Mouse (Mus musculus): Measurements from ENCODE around the gene Srebf1. TPM values are rescaled to one million over a fixed set of nuclear protein-coding genes. Genes with fewer than 3 reads are reported as not detected.

Gene Srebf1
- polyA plus RNA-seq, 1 experiment from 2014 or later, result 44.2 TPM

DNA sequence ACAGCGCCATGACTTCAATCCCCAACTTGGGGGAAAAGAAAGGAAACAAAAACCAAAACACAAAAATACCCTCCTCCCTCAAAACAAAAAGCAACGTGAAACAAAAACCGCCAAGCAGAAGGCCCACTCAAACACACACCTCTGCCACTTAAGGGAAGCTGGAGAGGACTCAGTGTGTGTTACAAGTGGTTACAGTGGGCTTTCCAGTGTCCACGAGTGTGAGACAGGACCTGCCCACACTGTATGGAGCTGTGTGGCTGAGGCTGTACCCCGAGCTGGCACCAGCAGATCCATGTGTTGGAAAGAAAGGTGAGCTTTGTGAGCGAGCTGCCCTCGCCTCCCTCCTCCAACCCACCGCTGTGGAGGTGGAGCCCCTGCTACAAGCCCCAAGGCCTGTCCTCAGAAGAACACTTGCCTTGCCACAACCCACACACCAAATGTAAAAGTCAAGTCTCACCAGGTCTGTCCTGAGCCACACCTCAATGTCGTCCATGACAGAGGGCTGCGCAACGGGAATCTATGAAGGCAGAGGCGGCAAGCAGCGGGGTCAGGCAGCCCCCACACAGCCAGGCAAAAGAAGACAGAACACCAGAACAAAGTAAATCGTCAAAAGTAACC lies 10.2 kb upstream of the Srebf1 start:
- Histone ChIP-seq H3K9me3 (replicated peaks) (no peaks in the 10 kb centered on the region), H3K27ac (replicated peaks) (0 out of 2 replicates have a peak overlapping the region, but pooled peaks have one; percentile 28), H3K36me3 (peaks cover 32% of the 10 kb centered on the region), H3K27me3 (replicated peaks) (no peaks in the 10 kb centered on the region), H3K4me2 (no peak overlapping the region), H3K4me3 (replicated peaks) (no peak overlapping the region), H3K9ac (replicated peaks) (no peak overlapping the region), H3K4me1 (peaks cover 6% of the 10 kb centered on the region; the same call in 1 of the 2 replicates)
- no peak for ATAC-seq (ENCODE audit: low FRiP score)
- WGBS, result 80% methylated on average over 14 of the region's 14 CpGs

DNA sequence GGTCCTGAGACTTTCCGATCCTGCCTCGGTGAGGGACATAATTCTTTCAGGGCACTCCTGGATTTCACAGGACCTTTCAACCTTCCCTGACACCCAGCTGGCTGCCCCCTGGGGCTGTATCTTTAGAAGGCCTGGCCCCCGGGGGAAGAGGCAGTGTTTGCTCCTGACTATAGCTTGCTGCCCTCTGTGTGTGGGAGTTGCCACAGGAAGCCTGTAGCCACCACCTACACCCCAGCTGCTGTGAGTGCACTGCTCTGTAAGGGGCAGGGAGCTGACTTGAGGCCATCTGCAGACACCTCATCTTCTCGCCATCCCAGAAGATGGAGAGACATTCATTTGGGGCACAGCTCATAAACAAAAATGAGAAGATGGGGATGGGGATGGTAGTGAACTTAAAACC lies 9.6 kb upstream of the Srebf1 start:
- Histone ChIP-seq H3K9ac (replicated peaks) (no peak overlapping the region), H3K4me3 (replicated peaks) (no peak overlapping the region), H3K27ac (replicated peaks) (no peak overlapping the region), H3K9me3 (replicated peaks) (no peaks in the 10 kb centered on the region), H3K27me3 (replicated peaks) (no peaks in the 10 kb centered on the region), H3K36me3 (peaks cover 26% of the 10 kb centered on the region), H3K4me2 (no peak overlapping the region), H3K4me1 (peaks cover 6% of the 10 kb centered on the region; the same call in 1 of the 2 replicates)
- no peak for ATAC-seq (ENCODE audit: low FRiP score)
- WGBS, result 41% methylated on average over 4 of the region's 4 CpGs

DNA sequence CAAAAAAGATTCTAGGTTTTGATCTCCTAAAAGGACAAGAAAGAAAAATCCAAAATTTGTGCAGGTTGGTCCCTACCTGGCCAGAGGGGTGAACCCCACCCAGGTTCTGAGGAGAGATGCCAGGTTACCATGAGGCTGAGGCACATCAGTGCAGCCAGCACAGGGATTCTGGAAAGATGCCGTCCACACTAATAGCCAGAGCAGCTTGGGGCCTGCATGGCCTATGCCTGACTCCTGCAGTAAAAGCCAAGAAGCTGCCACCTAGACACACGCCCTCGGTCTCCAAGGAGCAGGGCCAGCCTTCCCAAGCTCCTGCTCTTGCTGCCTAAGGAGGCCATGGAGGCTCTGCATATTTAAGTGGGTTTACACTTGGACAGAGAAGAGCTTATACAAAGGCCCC lies 8.9 kb upstream of the Srebf1 start:
- peaks cover 6% of the 10 kb centered on the region; the same call in 1 of the 2 replicates for H3K4me1 ChIP-seq
- no peak overlapping the region for H3K27ac ChIP-seq (replicated peaks)
- H3K9ac ChIP-seq (replicated peaks), result no peak overlapping the region
- H3K9me3 ChIP-seq (replicated peaks), result no peaks in the 10 kb centered on the region
- peaks cover 21% of the 10 kb centered on the region; the same call in 1 of the 2 replicates for H3K36me3 ChIP-seq
- ATAC-seq (ENCODE audit: low FRiP score), result no peak
- no peak overlapping the region for H3K4me2 ChIP-seq
- H3K4me3 ChIP-seq (replicated peaks), result no peak overlapping the region
- 59% methylated on average over 3 of the region's 3 CpGs for WGBS
- no peaks in the 10 kb centered on the region for H3K27me3 ChIP-seq (replicated peaks)

DNA sequence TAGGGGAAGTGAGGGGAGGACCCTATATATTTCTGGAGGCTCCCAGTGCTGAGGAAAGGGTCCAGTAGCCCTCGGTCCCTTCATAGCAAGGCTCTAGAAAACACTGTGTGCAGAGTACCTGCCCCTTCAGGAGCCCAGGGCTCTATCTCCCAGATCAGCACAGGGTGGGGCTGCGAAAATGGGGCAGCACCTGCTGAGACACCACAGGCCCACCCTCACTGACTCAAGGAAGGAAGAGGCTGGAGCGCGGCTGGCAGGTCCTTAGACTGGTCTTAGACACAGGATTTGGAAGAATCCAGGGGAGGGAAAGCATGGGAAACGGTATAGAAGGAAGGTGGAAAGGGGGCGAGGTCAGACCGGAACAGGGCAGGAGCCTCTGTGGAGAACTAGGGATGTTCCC lies 8.1 kb upstream of the Srebf1 start:
- Histone ChIP-seq H3K4me2 (no peak overlapping the region), H3K9me3 (replicated peaks) (no peaks in the 10 kb centered on the region), H3K4me3 (replicated peaks) (no peak overlapping the region), H3K4me1 (peaks cover 6% of the 10 kb centered on the region; the same call in 1 of the 2 replicates), H3K27ac (replicated peaks) (no peak overlapping the region), H3K27me3 (replicated peaks) (no peaks in the 10 kb centered on the region), H3K9ac (replicated peaks) (no peak overlapping the region), H3K36me3 (peaks cover 19% of the 10 kb centered on the region; the same call in 1 of the 2 replicates)
- no peak for ATAC-seq (ENCODE audit: low FRiP score)
- 88% methylated on average over 7 of the region's 7 CpGs for WGBS

DNA sequence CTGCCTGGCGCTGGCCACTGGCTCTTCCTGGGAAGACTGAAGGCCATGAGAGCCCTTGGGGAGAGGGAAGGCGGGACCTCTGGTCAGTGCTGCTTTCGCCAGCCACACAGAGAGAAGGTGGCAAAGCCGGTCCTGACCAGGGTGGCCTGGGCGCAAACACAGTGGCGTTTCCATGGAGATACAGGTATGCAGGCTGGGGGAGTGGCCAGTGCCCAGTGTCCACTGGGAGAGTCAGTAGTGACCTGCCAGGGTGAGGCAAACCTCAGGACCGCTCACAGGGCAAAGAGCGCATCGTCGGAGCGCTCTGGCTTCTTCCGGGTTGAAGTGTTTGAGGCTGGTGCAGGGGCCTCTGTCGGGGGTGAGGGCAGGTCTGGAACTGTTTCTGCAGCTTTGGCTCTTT lies 7.4 kb upstream of the Srebf1 start:
- no peak overlapping the region for H3K27ac ChIP-seq (replicated peaks)
- no peak overlapping the region for H3K4me2 ChIP-seq
- H3K27me3 ChIP-seq (replicated peaks), result no peaks in the 10 kb centered on the region
- peaks cover 15% of the 10 kb centered on the region; the same call in 1 of the 2 replicates for H3K36me3 ChIP-seq
- no peak overlapping the region for H3K9ac ChIP-seq (replicated peaks)
- no peak overlapping the region for H3K4me3 ChIP-seq (replicated peaks)
- ATAC-seq (ENCODE audit: low FRiP score), result no peak
- H3K4me1 ChIP-seq, result peaks cover 6% of the 10 kb centered on the region; the same call in 1 of the 2 replicates
- no peaks in the 10 kb centered on the region for H3K9me3 ChIP-seq (replicated peaks)
- WGBS, result 78% methylated on average over 13 of the region's 13 CpGs

DNA sequence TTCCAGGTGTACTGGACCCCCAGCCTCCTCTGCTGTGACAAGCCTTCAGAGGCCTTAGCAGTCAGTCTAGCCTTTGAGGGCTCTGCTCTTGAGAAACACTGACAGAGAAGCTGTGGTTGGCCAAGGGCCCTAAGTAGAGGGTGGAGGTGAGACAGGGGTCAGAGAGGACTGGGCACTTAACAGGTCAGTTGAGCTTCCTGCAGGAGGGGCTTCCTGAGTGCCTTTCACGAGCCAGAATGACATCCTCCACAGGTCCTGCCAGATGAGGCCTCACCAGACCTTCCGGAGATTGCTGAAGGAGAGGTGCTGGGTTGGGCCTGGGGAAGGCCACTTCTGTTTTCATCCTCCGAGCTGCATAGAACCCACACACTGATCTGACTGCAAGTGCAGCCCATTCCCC lies 6.1 kb upstream of the Srebf1 start:
- 81% methylated on average over 3 of the region's 3 CpGs for WGBS
- H3K9ac ChIP-seq (replicated peaks), result no peak overlapping the region
- peaks cover 15% of the 10 kb centered on the region; the same call in 1 of the 2 replicates for H3K36me3 ChIP-seq
- H3K4me2 ChIP-seq, result no peak overlapping the region
- H3K9me3 ChIP-seq (replicated peaks), result no peaks in the 10 kb centered on the region
- peaks cover 6% of the 10 kb centered on the region; the same call in 1 of the 2 replicates for H3K4me1 ChIP-seq
- H3K27ac ChIP-seq (replicated peaks), result no peak overlapping the region
- H3K27me3 ChIP-seq (replicated peaks), result no peaks in the 10 kb centered on the region
- ATAC-seq (ENCODE audit: low FRiP score), result no peak
- H3K4me3 ChIP-seq (replicated peaks), result no peak overlapping the region

DNA sequence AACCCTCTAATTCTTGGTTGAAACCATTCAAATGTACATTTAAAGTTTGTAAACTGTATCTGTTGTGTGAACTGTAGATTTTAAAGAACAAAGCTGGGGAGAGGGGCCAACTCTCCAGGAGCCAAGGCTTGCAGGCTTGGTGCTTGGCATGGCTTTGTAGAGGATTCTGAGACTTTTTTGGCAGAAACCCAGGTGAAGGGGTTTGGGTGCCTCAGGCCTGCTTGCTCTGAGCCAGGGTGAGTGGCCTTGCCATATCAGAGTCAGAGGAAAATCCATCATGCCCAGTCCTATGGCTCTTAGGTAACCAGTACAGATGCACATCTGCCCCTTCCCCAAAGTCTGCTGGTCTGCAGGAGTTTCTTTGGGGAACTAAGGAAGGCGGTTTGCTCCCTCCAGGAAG lies 3.5 kb upstream of the Srebf1 start:
- no peaks in the 10 kb centered on the region for H3K9me3 ChIP-seq (replicated peaks)
- H3K36me3 ChIP-seq, result peaks cover 15% of the 10 kb centered on the region; the same call in 1 of the 2 replicates
- H3K27ac ChIP-seq (replicated peaks), result no peak overlapping the region
- no peak for ATAC-seq (ENCODE audit: low FRiP score)
- no peak overlapping the region for H3K4me2 ChIP-seq
- H3K4me1 ChIP-seq, result peaks cover 13% of the 10 kb centered on the region
- no peaks in the 10 kb centered on the region for H3K27me3 ChIP-seq (replicated peaks)
- no peak overlapping the region for H3K4me3 ChIP-seq (replicated peaks)
- 73% methylated on average over 1 of the region's 1 CpGs for WGBS
- H3K9ac ChIP-seq (replicated peaks), result no peak overlapping the region

DNA sequence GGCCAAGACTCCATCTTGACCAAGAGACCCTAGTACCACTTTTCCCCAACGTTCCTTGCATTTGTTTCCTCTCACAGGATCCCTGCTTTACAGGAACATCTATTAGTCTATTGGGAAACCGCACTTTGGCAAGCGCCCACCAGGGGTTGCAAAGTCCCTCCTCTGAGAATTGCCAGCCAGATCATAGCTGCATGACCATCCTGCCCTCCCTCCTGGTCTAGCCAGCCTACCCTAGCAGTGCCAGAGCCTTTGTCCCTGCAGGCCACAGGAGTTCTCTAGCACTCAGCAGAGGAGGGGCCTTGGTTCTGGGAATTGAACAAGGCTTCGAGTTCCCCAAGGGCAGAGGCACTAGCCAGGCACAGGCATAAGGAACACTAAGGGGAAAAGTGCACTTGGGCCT lies 2.3 kb upstream of the Srebf1 start:
- H3K36me3 ChIP-seq, result peaks cover 12% of the 10 kb centered on the region; the same call in 1 of the 2 replicates
- H3K9me3 ChIP-seq (replicated peaks), result no peaks in the 10 kb centered on the region
- no peaks in the 10 kb centered on the region for H3K27me3 ChIP-seq (replicated peaks)
- no peak for ATAC-seq (ENCODE audit: low FRiP score)
- H3K27ac ChIP-seq (replicated peaks), result no peak overlapping the region
- H3K4me3 ChIP-seq (replicated peaks), result no peak overlapping the region
- H3K4me1 ChIP-seq, result peaks cover 21% of the 10 kb centered on the region
- 63% methylated on average over 4 of the region's 4 CpGs for WGBS
- H3K4me2 ChIP-seq, result no peak overlapping the region
- H3K9ac ChIP-seq (replicated peaks), result no peak overlapping the region

DNA sequence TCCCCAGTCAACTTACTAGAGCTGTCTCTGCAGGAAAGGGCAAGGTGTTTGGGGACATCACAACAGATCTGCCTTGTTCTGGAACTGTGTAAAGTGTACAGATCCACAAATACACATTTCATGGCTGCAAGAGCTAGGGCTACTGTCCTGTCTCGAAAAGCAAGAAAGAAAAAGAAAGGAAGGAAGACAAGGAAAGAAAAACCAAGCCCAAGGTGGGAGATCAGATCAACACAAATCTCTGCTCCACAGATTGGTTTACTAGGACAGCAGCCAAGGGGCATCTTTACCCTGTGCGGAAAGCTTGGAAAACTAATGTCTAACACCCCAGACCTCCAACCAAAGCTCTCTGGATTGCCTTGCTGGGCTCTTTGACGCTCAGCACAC lies 304 bp downstream of the Srebf1 start:
- peak overlapping the region; percentile 35; the same call in 1 of the 2 replicates for H3K4me3 ChIP-seq (replicated peaks)
- no peaks in the 10 kb centered on the region for H3K36me3 ChIP-seq

DNA sequence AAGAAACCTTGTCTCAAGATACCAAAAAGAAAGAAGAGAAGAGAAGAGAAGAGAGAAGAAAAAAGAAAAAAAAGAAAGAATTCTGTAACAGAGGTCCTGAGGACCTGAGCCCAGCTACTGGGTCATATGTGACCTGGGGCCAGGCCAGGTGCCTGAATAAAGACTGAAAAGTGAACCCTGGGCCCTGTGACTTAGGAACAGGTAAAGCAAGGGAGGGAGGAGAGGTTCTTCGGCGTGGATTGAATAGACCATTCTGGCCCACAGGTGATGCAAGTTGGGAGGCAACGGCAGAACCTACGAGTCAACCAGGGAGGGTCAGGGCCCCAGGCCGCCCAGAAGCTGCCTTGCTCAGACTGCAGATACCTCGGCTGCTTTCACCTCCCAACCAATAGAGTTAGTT lies 956 bp downstream of the Srebf1 start:
- Histone ChIP-seq H3K4me2 (no peak overlapping the region), H3K9ac (replicated peaks) (no peak overlapping the region)
- 89% methylated on average over 6 of the region's 6 CpGs for WGBS

More for the DNA sequence above, 304 bp downstream of the Srebf1 start:
- H3K9me3 ChIP-seq (replicated peaks), result no peaks in the 10 kb centered on the region
- peak overlapping the region; percentile 72 for H3K4me2 ChIP-seq
- H3K4me1 ChIP-seq, result peaks cover 40% of the 10 kb centered on the region
- 49% methylated on average over 3 of the region's 3 CpGs for whole genome bisulfite sequencing
- no peak for ATAC-seq (ENCODE audit: low FRiP score)
- no peaks in the 10 kb centered on the region for H3K27me3 ChIP-seq (replicated peaks)
- peak overlapping the region; percentile 81 for H3K27ac ChIP-seq (replicated peaks)
- no peak overlapping the region for H3K9ac ChIP-seq (replicated peaks)

DNA sequence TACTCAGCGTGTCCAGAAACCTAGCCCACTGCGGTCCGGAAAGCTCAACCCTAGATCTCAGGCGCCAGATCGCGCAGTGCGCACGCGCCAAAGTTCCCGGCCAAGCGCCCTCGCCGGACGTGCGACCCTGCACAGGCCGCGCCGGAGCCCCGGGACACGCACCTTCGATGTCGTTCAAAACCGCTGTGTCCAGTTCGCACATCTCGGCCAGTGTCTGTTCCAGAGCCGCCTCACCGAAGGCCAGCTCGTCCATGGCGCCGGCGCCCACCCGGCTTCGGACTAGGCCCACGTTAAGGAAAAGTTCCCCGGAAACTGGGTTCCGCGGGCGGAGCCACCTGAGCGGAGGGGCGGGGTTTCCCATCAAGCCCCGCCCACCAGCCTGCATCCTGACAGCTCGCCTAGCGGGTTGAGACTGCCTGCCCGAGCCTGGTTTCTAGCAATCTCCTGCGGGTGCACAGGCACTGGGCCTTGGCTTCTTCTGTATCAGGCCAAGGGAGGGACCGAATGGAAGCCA lies 2.0 kb downstream of the Srebf1 start:
- peak; percentile 79 for ATAC-seq (ENCODE audit: low FRiP score)
- WGBS, result under 1% methylated on average over 46 of the region's 46 CpGs
- H3K9me3 ChIP-seq (replicated peaks), result no peaks in the 10 kb centered on the region
- no peaks in the 10 kb centered on the region for H3K27me3 ChIP-seq (replicated peaks)
- peak overlapping the region; percentile 52 for H3K9ac ChIP-seq (replicated peaks)
- H3K27ac ChIP-seq (replicated peaks), result peak overlapping the region; percentile 70
- H3K4me3 ChIP-seq (replicated peaks), result peak overlapping the region; percentile 57
- H3K4me2 ChIP-seq, result peak overlapping the region; percentile 68
- H3K4me1 ChIP-seq, result peaks cover 51% of the 10 kb centered on the region
- H3K36me3 ChIP-seq, result no peaks in the 10 kb centered on the region

More for the DNA sequence above, 956 bp downstream of the Srebf1 start:
- no peak overlapping the region for H3K4me3 ChIP-seq (replicated peaks)
- no peaks in the 10 kb centered on the region for H3K27me3 ChIP-seq (replicated peaks)
- no peaks in the 10 kb centered on the region for H3K36me3 ChIP-seq
- no peak overlapping the region for H3K27ac ChIP-seq (replicated peaks)
- no peaks in the 10 kb centered on the region for H3K9me3 ChIP-seq (replicated peaks)
- no peak for ATAC-seq (ENCODE audit: low FRiP score)
- peaks cover 47% of the 10 kb centered on the region for H3K4me1 ChIP-seq

DNA sequence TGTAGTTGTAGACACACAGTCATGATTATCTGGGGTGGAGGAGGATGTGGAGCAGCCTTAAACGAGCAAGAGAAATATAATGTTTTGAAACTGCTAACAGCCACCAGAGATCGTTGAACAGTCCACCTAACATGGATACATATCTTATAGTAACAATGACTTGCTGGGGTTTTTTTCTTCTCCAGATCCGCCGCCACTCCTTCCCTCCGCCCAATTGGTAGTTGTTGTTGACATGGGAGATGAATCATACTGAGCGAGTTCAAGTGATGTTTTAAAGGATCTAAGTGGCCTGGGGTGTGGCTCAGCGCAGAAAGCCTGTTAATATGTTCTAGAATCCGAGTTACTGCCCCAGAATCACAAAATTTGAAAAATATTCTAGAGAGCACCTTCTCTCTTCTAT lies 2.8 kb downstream of the Srebf1 start:
- peak overlapping the region; percentile 70 for H3K27ac ChIP-seq (replicated peaks)
- H3K4me2 ChIP-seq, result peak overlapping the region; percentile 68
- H3K36me3 ChIP-seq, result no peaks in the 10 kb centered on the region
- H3K4me3 ChIP-seq (replicated peaks), result peak overlapping the region; percentile 57
- no peak for ATAC-seq (ENCODE audit: low FRiP score)
- 51% methylated on average over 8 of the region's 8 CpGs for WGBS
- peak overlapping the region; percentile 52 for H3K9ac ChIP-seq (replicated peaks)
- H3K9me3 ChIP-seq (replicated peaks), result no peaks in the 10 kb centered on the region
- H3K27me3 ChIP-seq (replicated peaks), result no peaks in the 10 kb centered on the region
- peaks cover 51% of the 10 kb centered on the region for H3K4me1 ChIP-seq

Data from neural tube, embryonic 15.5 days (tissue).